Mouse (Mus musculus) layer of hippocampus, adult 2 months (tissue): ENCODE results near the gene Baz2b. TPM values are rescaled to one million over a fixed set of nuclear protein-coding genes. Genes with fewer than 3 reads are reported as not detected.

Experiments
- DNase-seq, 2 experiments: peaks; one replicate each; pipeline ENCODE4 v3.0.0; 2022; ENCODE audit warnings: low spot score in 2 of 2
- H3K27ac ChIP-seq: fragments of 200-600 bp; 2 replicates; pipeline ENCODE4 v1.8.1; 2022
- H3K4me3 ChIP-seq: fragments of 200-600 bp; 2 replicates; pipeline ENCODE4 v1.8.1; 2022; ENCODE audit warnings: mild to moderate bottlenecking
- CTCF ChIP-seq: fragments of 200-600 bp; conservative IDR thresholded peaks from 2 replicates; pipeline ENCODE4 v1.8.1; 2022; ENCODE audit warnings: antibody characterized with exemption, mild to moderate bottlenecking, moderate library complexity
- total RNA-seq, 2 experiments: library from RNA; stranded (reverse); gene quantifications; 2 replicates each; pipeline ENCODE4 v1.2.3; 2021

Baz2b gene
- total RNA-seq, 2 experiments from 2014 or later, result 57.7 to 59.2 TPM

- Histone ChIP-seq H3K4me3 (no peak overlapping the region), H3K27ac (no peak overlapping the region)
- no peak for DNase-seq
- no peak for TF ChIP-seq CTCF
These were observed 168.0 kb downstream of the Baz2b start for GRCm38 (mm10) chr2:60041485-60042274.

DNA sequence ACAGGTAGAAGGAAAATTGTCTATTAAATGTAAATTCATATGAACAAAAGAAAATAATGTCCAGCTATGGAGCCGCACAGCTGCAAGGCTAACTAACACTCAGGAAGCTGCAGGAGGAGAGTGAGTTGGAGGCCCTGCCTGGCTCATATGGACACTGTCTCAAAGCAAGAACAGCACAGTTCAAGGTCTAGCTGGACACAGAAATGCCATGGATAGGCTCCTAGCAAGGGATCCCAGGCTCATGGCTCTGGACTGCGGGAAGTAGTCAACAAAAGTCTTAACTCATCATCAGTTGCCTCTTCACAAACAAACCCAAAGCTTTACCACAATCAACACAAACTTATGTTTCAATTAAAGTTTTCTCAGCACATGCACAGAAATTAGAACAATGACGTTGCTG lies 169.5 kb downstream of the Baz2b start:
- Histone ChIP-seq H3K4me3 (no peak overlapping the region), H3K27ac (no peak overlapping the region)
- TF ChIP-seq CTCF, result no peak
- no peak for DNase-seq

GRCm38 (mm10) chr2:60037011-60037551 lies 172.6 kb downstream of the Baz2b start:
- Histone ChIP-seq H3K27ac (peak overlapping the region; percentile 74), H3K4me3 (peak overlapping the region; percentile 68)
- no peak for TF ChIP-seq CTCF
- peak; percentile 15 to 16 for DNase-seq

DNA sequence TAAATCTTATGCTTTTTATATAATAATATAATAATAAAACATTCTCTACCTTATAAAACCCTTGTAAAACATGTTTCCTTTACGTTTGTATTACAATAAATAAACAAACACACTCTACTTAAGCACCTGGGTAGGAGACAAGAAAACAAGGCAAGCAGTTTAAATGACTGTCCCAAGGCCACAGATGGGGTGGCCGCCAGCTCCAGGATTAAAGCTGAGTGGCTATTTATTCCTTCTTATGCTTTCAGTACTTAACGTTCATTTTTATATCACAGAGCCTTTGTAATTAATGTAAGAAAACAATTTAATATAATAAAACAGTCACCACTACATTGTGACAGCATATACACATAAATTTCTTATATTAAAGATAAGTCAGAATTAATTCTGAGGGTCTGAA lies 173.3 kb downstream of the Baz2b start:
- DNase-seq, result no peak
- no peak for TF ChIP-seq CTCF
- Histone ChIP-seq H3K4me3 (peak overlapping the region; percentile 68), H3K27ac (peak overlapping the region; percentile 74; the same call in 1 of the 2 replicates)

DNA sequence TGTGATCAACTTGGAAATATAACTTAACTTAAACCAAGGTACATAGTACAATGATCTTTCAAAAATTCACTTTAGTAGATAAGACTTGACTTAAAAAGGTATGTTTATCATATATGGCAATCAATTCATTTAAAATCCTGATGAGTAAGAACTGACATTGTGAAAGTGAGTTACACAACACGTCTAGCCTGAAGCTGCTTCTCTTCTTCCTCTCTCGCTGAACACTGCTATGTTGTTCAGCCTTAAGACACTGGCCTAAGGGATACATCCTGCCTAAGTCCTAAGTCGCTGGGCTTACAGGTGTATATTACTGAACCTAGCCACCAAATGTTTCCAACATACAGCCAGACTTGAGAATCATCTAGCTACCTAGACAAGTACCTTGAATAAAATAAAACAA lies 178.6 kb downstream of the Baz2b start:
- Histone ChIP-seq H3K4me3 (no peak overlapping the region), H3K27ac (no peak overlapping the region)
- DNase-seq, result no peak
- TF ChIP-seq CTCF, result no peak

- TF ChIP-seq CTCF, result no peak
- no peak for DNase-seq
- Histone ChIP-seq H3K27ac (no peak overlapping the region), H3K4me3 (no peak overlapping the region)
These were observed 180.6 kb downstream of the Baz2b start for GRCm38 (mm10) chr2:60029020-60029419.

DNA sequence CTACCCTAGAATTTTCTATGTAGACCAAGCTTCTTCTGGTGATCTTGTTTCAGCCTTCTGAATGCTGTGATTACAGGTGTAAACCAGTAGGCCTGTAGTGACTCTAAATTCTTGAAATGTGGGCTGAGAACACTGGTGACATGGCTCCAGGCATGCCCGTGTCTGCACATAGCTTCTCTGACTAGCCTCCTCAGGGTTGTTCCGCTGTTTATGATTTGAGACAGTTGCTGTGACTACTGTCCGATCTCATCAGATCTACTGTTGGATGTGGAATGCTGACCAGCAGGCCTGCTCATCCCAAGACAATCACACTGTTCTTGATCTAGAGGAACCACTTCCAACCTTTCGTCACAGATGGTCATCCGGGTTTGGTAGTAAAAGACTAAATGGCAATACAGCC lies 182.5 kb downstream of the Baz2b start:
- H3K4me3 ChIP-seq, result no peak overlapping the region
- TF ChIP-seq CTCF, result no peak
- no peak overlapping the region for H3K27ac ChIP-seq
- DNase-seq, result no peak

DNA sequence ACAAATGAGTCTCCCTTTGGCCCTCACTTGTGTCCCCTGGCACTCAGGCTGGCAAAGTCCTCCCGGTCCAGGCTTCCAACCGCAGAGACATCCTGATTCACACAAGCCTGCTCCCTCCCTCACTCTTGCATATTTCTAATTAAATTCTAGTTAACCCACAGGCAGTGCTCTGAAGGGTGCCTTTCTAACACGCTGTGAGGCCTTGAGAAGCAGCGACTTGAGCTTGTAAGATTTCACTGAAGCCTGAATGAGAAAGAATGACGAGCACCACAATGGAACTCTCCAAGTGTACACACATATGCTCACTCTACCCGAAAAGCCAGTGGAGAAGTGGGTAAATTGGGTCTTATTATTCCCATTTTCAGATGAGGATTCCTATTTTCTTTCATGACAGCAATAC lies 183.1 kb downstream of the Baz2b start:
- TF ChIP-seq CTCF, result no peak
- no peak for DNase-seq
- no peak overlapping the region for H3K27ac ChIP-seq
- no peak overlapping the region for H3K4me3 ChIP-seq

DNA sequence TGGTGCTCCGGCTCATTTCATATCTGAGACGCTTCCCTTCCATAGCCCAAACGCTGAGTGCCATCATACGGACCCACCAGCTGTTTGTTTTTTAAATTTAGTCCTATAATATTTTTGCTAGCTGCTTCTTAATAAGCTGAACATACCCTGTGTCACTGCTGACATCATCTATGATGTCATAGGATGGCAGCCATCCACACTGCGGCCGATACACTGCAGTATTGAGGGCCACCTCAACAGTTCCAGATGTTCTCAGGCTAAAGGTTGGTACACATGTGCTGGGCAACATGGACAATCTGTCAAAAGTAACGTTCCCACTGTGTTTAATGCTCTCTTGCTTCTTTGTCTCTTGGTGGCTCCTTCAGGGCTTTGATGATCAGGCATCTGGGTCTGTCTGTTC lies 185.9 kb downstream of the Baz2b start:
- Histone ChIP-seq H3K4me3 (no peak overlapping the region), H3K27ac (no peak overlapping the region)
- DNase-seq, result no peak
- TF ChIP-seq CTCF, result no peak

DNA sequence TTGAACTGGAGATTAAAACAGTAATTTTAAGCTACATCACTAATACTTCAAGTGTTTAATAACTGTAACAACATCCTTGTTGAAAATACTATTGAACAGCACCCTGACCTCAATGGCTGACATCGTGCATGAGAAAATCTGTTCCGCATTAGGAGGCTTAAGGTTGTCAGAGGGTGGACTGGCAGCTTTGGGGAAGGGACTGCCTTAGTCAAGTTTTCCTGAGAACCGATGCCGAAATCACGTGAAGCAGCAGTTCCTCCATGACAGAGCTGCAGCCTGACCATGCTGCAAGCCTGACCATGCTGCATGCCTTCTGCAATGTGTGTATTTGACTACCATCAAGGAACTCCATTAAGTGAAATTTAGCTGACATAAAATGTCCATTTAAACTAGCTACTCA lies 188.1 kb downstream of the Baz2b start:
- no peak for TF ChIP-seq CTCF
- no peak for DNase-seq
- H3K27ac ChIP-seq, result no peak overlapping the region
- H3K4me3 ChIP-seq, result no peak overlapping the region

DNA sequence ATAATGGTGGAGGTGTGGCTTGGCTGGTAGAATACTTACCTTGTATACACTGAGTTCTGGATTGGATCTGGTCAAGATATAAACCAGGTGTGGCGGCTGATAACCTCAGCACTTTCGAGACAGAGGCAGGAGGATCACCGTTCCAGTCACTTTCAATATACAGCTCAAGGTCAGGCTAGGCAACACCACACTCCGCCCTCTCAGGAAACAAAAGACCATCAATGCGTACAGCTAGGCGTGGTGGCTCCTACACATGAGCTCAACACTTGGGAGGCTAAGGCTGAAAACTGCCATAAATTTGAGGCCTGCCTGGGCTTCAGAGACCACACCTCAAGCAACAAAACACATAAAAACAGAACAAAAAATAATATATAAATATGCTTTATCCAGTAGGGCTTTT lies 188.5 kb downstream of the Baz2b start:
- Histone ChIP-seq H3K27ac (no peak overlapping the region), H3K4me3 (no peak overlapping the region)
- no peak for TF ChIP-seq CTCF
- DNase-seq, result no peak

GRCm38 (mm10) chr2:60019546-60020250 lies 189.9 kb downstream of the Baz2b start:
- 0 out of 2 replicates have a peak, but pooled peaks have one; percentile 10 for TF ChIP-seq CTCF
- Histone ChIP-seq H3K4me3 (no peak overlapping the region), H3K27ac (no peak overlapping the region)
- no peak for DNase-seq

DNA sequence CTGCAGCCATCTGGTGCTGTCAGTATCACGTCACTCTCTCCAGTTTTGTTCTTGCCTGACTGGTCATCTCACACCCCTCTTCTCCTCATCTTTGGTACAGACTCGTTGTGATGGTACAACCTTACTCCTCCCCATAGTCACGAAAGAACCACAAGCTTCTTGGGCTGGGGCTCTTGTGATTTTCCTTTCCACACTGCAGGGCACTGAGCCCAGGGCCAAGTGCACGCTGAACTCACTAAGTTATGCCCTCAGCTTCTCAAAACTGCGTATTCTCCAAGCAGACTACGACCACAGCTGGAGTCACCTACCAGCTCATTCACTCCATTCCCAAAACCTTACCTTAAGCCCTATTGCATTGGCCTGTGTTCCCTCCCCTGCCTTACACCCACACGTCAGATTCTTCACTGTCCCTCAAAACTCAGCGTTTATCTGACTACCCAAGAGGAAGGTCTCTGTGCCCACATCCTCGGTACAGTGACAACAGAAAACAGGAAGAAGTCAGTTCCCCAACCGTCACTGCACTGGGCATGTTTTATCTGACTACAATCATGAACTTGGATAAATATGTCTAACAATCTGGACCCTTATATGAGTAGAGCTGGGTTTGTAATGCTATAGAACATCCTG lies 190.7 kb downstream of the Baz2b start:
- no peak for TF ChIP-seq CTCF
- H3K4me3 ChIP-seq, result no peak overlapping the region
- no peak for DNase-seq
- no peak overlapping the region for H3K27ac ChIP-seq

DNA sequence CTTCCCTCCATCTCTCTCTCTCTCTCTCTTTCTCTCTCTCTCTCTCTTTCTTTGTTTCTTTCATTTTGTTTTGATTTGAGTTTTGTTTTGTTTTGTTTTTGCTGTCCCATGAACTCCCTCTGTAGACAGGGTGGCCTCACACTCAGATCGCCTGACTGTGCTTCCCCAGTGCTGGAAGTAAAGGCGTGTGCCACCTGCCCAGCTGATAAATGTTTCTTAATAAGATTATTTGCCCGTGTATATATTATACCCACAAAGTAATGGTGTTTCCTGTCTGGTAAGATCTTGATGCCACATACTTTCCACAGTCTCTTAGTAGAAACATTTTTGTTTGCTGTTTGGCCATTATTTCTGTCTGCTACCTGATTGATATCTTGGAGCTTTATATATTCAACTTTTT lies 198.1 kb downstream of the Baz2b start:
- DNase-seq, result no peak
- no peak overlapping the region for H3K4me3 ChIP-seq
- H3K27ac ChIP-seq, result no peak overlapping the region
- TF ChIP-seq CTCF, result no peak
